Mouse (Mus musculus) olfactory bulb, adult 2 months (tissue): Measurements from ENCODE around the gene Gimap4.

ENCODE experiments used
- CTCF ChIP-seq: fragments of 200-500 bp; IDR thresholded peaks from 2 replicates; pipeline ENCODE4 v1.5.1; 2012; ENCODE audit warnings: low read depth, mild to moderate bottlenecking, low read length, moderate library complexity; ENCODE audit not compliant: insufficient read depth
- POLR2A ChIP-seq: fragments of 200-500 bp; IDR thresholded peaks from 2 replicates; pipeline ENCODE4 v1.6.1; 2012; ENCODE audit warnings: mild to moderate bottlenecking, low read depth, low read length, moderate library complexity; ENCODE audit not compliant: insufficient read depth

DNA sequence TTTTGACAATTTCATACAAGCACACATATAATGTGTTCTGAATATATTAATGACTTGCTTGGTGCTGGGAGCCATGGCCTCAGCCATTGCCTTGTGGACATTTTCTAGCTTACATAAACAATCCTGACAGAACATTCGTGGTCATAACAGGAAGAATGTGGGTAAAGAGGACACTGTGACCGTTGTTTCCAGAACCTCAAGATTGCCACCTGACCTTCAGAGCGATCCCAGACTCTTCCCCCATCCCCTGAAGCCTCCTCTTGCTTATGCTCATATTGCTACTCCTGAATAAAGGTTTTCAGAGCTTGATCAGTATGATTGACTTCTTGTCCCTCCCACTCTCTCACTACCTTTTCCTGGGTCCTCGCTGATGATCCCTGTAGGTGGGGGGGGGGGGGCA lies 6.0 kb upstream of the Gimap4 start:
- TF ChIP-seq CTCF (no peak), POLR2A (no peak)
